Mouse (Mus musculus): ENCODE measurements around the gene Slf2. TPM values are rescaled to one million over a fixed set of nuclear protein-coding genes. Genes with fewer than 3 reads are reported as not detected.

Gene Slf2
- polyA plus RNA-seq, 1 experiment from 2014 or later: 28.3 TPM

DNA sequence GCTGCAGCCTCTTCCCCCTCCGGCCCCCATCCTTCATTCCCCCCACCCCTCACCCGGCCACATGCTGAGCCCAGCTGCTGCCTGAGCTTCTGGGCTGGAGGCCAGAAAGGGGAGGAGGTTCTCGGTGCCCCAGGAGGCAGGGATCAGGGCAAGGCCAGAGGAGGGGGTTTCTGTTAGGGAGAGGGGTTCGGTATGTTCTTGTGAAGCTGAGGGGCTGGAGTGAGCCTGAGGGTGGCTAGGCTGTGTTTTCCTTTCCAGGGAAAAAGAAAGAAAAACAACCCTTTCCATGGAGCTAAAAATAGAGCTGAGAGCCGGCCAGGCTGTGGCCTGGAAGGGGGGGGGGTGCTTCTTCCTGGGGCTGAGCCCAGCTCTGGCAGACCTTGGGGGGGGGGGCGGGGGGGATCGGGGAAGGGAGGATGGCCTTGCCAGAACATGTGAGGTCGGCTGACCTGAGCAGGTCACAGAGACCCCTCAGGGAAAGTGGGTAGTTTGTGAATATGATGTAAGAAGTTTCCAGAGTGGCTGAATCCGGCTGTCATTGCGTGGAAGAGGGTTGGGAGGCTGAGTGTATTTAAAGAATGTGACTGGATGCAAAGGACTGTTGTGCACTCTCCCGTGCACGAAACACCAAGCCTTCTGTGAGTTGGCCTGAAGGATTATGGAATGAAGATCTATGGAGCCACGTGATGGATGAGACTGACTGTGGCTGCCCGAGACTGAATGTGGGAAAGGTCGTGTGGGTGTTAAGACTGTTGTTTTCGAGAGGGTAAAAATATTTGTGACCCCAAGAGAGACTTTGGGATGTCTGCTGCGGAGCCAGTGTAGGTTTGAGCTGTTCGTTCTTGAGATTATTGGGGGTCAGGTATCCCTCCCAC, 85.6 kb downstream of the Slf2 start:
- H3K4me3 ChIP-seq: peak overlapping the region; percentile 70
- H3K36me3 ChIP-seq: no peaks in the 10 kb centered on the region
- H3K4me2 ChIP-seq: peak overlapping the region; percentile 86
- peak overlapping the region; percentile 71; the same call in 1 of the 2 replicates for H3K9ac ChIP-seq
- peak; percentile 35; the same call in 1 of the 2 replicates for ATAC-seq (ENCODE audit: low FRiP score, low read depth)
- H3K9me3 ChIP-seq: no peaks in the 10 kb centered on the region
- no peaks in the 10 kb centered on the region for H3K27me3 ChIP-seq
- H3K27ac ChIP-seq (replicated peaks): peak overlapping the region; percentile 95
- WGBS: 2% methylated on average over 18 of the region's 18 CpGs
- H3K4me1 ChIP-seq (replicated peaks): peaks cover 69% of the 10 kb centered on the region

DNA sequence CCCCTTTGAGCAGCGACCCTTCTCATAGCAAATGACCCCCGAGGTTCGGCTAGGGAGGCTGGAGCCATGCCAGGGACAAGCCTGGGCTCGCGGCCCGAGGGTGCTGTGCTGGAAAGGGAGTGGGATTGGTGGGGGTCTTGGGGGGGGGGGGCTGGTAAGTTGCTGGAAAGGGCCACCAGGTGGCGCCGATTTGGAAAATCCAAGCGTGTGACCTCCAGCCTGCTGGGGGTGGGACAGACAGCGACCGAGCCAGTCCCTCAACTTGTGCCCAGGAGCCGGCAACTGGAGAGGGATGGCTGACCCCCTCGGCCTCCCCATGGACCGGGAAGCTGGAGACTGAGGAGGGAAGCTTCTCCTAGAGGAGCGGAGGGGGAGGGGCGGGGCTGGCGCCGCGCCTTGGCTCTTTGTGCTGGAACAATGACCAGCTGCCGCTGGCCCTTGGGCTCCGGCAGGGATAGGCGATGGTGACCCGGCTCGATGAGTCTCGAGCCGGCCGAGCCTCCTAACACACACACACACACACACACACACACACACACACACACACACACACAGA, 86.3 kb downstream of the Slf2 start:
- ATAC-seq (ENCODE audit: low FRiP score, low read depth): peak; percentile 72
- H3K27ac ChIP-seq (replicated peaks): peak overlapping the region; percentile 95
- no peaks in the 10 kb centered on the region for H3K36me3 ChIP-seq
- peak overlapping the region; percentile 86 for H3K4me2 ChIP-seq
- peak overlapping the region; percentile 71 for H3K9ac ChIP-seq
- peak overlapping the region; percentile 70 for H3K4me3 ChIP-seq
- WGBS: 0% methylated on average over 18 of the region's 27 CpGs
- no peaks in the 10 kb centered on the region for H3K27me3 ChIP-seq
- no peaks in the 10 kb centered on the region for H3K9me3 ChIP-seq
- H3K4me1 ChIP-seq (replicated peaks): peaks cover 69% of the 10 kb centered on the region

DNA sequence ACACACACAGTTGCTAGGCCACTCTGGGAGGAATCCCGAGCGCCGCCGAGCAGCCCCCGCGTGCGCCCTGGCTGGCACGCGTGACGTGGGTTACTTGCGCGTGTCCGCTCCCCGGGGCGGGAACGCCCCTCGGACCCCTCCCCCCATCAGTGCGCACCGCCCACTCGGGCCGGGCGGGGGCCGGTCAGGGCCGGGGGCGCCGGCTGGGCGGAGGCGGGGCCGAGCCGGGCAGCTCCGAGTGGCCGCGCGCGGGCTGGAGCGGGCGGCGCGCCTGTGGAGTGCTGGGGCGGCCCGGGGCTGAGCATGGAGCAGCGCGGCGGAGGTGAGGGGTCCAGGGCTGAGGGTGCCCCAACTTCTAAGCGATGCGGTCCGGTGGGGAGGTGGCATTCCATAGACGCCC, 87.0 kb downstream of the Slf2 start:
- Histone ChIP-seq H3K9me3 (no peaks in the 10 kb centered on the region), H3K4me2 (peak overlapping the region; percentile 86), H3K4me3 (peak overlapping the region; percentile 70), H3K9ac (peak overlapping the region; percentile 71), H3K4me1 (replicated peaks) (peaks cover 65% of the 10 kb centered on the region), H3K27me3 (no peaks in the 10 kb centered on the region), H3K27ac (replicated peaks) (peak overlapping the region; percentile 95), H3K36me3 (no peaks in the 10 kb centered on the region)
- peak; percentile 70 for ATAC-seq (ENCODE audit: low FRiP score, low read depth)
- WGBS: under 1% methylated on average over 46 of the region's 48 CpGs

DNA sequence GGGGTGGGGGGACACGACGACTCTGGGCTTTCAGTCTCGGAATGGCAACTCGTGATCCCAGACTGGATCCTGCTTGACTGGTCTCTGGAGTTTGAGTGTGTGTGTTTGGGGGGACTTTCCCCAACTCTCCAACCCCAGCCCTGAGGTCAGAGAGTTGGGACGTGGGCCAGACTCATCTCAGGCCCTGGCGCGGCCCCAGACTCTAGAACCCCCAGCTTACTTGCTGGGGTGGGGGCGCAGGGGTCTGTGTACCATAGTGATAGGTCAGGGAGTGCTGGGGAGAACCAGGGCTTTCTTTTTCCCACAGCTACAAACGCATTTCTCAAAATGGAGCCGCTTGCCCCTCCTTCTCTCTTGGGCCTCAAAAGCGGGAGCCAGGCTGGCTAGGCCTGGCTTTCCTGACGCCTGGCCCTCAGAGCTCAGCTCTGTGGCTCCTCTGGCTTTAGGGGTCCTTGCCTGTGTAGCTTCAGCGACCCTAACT, 87.4 kb downstream of the Slf2 start:
- H3K36me3 ChIP-seq: no peaks in the 10 kb centered on the region
- no peaks in the 10 kb centered on the region for H3K9me3 ChIP-seq
- peak overlapping the region; percentile 95 for H3K27ac ChIP-seq (replicated peaks)
- peak overlapping the region; percentile 71 for H3K9ac ChIP-seq
- 0% methylated on average over 13 of the region's 13 CpGs for WGBS
- H3K4me2 ChIP-seq: peak overlapping the region; percentile 86
- H3K4me1 ChIP-seq (replicated peaks): peaks cover 64% of the 10 kb centered on the region
- no peaks in the 10 kb centered on the region for H3K27me3 ChIP-seq
- peak; percentile 13; the same call in 1 of the 2 replicates for ATAC-seq (ENCODE audit: low FRiP score, low read depth)
- peak overlapping the region; percentile 70 for H3K4me3 ChIP-seq

DNA sequence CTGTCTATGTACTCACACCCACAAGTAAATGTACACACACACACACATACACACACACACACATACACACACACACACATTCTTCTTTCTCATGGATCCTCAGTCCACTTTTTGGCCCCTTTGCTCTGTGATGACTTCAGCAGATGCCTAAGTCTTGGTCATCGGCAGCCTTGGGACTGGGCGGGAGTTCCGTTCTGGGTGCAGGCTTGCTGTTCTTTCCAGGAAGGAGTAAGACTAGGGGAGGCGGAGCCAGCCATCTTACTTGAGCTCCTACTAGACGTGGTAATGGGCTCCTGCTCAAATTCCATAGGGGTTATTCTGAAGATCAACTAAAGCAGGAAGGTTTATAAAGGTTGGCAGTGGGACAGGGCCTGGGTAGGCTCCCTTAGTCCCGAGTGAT, 89.4 kb downstream of the Slf2 start:
- H3K27me3 ChIP-seq: no peaks in the 10 kb centered on the region
- no peak for ATAC-seq (ENCODE audit: low FRiP score, low read depth)
- peaks cover 5% of the 10 kb centered on the region for H3K36me3 ChIP-seq
- no peaks in the 10 kb centered on the region for H3K9me3 ChIP-seq
- H3K27ac ChIP-seq (replicated peaks): no peak overlapping the region
- H3K9ac ChIP-seq: no peak overlapping the region
- H3K4me1 ChIP-seq (replicated peaks): peaks cover 53% of the 10 kb centered on the region
- H3K4me2 ChIP-seq: 0 out of 2 replicates have a peak overlapping the region, but pooled peaks have one; percentile 4
- no peak overlapping the region for H3K4me3 ChIP-seq
- WGBS: 74% methylated on average over 6 of the region's 6 CpGs

DNA sequence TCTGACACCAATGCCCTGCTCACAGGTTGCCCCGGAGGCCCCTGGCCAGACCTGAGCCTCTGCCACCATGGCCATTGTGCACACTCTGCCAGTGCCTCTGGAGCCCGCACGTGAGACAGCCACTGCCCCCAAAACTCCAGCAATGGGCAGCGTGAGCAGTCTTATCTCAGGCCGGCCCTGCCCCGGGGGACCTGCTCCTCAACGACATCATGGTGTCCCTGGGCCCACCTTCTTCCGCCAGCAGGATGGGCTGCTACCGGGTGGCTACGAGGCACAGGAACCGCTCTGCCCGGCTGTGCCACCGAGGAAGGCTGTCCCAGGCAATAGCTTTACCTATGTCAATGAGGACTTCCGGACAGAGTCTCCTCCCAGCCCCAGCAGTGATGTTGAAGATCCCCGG, 90.4 kb downstream of the Slf2 start:
- H3K4me2 ChIP-seq: no peak overlapping the region
- 85% methylated on average over 15 of the region's 15 CpGs for WGBS
- H3K9ac ChIP-seq: no peak overlapping the region
- no peak overlapping the region for H3K27ac ChIP-seq (replicated peaks)
- no peak overlapping the region for H3K4me3 ChIP-seq
- no peaks in the 10 kb centered on the region for H3K27me3 ChIP-seq
- peaks cover 43% of the 10 kb centered on the region for H3K4me1 ChIP-seq (replicated peaks)
- no peak for ATAC-seq (ENCODE audit: low FRiP score, low read depth)
- H3K9me3 ChIP-seq: no peaks in the 10 kb centered on the region
- H3K36me3 ChIP-seq: peaks cover 15% of the 10 kb centered on the region

DNA sequence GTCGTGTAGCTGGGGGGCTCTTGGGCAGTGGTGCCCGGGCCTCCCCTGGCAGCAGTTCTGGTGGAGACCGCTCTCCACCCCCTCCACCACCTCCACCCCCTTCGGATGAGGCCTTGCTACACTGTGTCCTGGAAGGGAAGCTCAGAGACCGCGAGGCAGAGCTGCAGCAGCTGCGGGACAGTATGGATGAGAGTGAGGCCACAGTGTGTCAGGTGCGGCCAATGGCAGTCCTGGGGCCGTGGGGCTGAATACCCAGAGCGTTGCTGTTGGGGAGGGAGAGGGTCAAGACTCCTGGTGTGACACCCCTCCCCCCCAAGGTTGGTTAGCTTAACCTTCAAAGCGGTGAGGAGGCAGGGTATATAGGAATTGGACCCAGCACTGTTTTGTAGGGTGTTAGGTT, 93.0 kb downstream of the Slf2 start:
- no peak overlapping the region for H3K4me3 ChIP-seq
- no peak overlapping the region for H3K27ac ChIP-seq (replicated peaks)
- peaks cover 28% of the 10 kb centered on the region for H3K36me3 ChIP-seq
- no peaks in the 10 kb centered on the region for H3K9me3 ChIP-seq
- 85% methylated on average over 11 of the region's 11 CpGs for WGBS
- H3K9ac ChIP-seq: no peak overlapping the region
- peaks cover 24% of the 10 kb centered on the region for H3K4me1 ChIP-seq (replicated peaks)
- no peak for ATAC-seq (ENCODE audit: low FRiP score, low read depth)
- H3K27me3 ChIP-seq: no peaks in the 10 kb centered on the region
- no peak overlapping the region for H3K4me2 ChIP-seq

DNA sequence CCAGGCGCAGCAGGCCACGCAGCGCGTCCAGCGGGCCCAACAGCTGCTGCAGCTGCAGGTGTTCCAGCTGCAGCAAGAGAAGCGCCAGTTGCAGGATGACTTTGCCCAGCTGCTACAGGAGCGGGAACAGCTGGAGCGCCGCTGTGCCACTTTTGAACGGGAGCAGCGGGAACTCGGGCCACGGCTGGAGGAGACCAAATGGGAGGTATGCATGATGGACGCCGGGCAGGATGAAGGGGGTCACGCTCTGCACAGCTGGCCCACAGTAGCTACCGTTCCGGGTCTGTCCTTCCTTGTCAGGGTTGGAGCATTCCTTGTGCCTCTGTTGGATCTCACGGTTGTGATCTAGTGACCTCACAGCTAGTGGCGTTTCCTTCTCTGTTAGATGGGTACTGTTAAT, 93.8 kb downstream of the Slf2 start:
- H3K27ac ChIP-seq (replicated peaks): no peak overlapping the region
- H3K4me3 ChIP-seq: no peak overlapping the region
- H3K9me3 ChIP-seq: no peaks in the 10 kb centered on the region
- H3K4me1 ChIP-seq (replicated peaks): peaks cover 20% of the 10 kb centered on the region
- H3K4me2 ChIP-seq: no peak overlapping the region
- no peak for ATAC-seq (ENCODE audit: low FRiP score, low read depth)
- WGBS: 81% methylated on average over 20 of the region's 20 CpGs
- H3K9ac ChIP-seq: no peak overlapping the region
- no peaks in the 10 kb centered on the region for H3K27me3 ChIP-seq
- peaks cover 28% of the 10 kb centered on the region for H3K36me3 ChIP-seq

DNA sequence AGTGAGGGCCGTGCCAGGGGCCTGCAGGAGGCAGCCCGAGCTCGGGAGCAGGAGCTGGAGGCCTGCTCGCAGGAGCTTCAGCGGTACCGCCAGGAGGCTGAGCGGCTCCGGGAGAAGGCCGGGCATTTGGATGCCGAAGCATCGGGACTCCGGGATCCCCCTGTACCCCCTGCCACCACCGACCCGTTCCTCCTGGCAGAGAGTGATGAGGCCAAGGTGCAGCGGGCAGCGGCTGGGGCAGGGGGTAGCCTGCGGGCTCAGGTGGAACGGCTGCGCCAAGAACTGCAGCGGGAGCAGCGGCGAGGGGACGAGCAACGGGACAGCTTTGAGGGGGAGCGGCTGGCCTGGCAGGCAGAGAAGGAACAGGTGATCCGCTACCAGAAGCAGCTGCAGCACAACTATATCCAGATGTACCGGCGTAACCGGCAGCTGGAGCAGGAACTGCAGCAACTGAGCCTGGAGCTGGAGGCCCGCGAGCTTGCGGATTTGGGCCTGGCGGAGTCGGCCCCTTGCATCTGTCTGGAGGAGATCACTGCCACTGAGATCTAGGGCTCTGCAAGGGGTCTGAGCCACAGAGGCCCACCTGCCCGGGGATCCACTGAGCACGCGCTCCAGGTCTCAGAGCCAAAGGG, 95.1 kb downstream of the Slf2 start:
- 94% methylated on average over 37 of the region's 37 CpGs for WGBS
- Histone ChIP-seq H3K27me3 (no peaks in the 10 kb centered on the region), H3K27ac (replicated peaks) (no peak overlapping the region), H3K36me3 (peaks cover 28% of the 10 kb centered on the region), H3K4me3 (no peak overlapping the region), H3K4me2 (no peak overlapping the region), H3K9ac (no peak overlapping the region), H3K9me3 (no peaks in the 10 kb centered on the region), H3K4me1 (replicated peaks) (peaks cover 15% of the 10 kb centered on the region)
- ATAC-seq (ENCODE audit: low FRiP score, low read depth): no peak

DNA sequence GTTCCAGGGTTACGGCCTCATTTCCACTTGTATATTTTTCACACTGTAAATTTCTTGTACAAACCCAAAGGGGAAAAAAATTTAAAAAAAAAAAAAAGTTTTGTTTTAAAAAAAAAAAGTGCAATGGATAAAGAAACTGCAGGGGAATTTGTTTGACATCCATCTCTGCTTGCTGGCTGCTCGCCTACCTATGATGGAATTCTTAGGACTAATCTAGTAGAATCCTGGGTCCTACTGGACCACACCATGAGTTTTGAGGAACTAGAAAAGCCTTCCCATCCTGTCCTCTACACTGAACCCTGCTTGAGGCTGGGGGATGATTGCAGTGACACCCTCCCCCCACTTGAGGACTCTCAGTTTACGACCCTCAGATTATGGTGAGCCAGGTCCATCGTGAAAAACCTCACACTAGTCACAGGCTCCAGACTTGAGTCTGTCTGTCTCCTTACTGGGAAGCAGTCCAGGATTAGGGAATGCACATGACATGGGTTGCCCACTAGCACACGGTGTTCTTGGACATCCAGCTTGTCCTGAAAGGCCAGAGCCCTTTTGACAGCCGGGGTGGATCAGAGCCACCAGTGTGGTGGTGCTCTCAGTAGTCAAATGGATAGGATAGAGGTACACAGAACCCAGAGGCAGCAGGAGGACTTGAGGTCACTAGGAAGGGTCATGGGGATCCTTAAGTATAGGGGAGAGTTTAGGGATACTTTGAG, 96.2 kb downstream of the Slf2 start:
- Histone ChIP-seq H3K4me2 (no peak overlapping the region), H3K9ac (no peak overlapping the region), H3K9me3 (no peaks in the 10 kb centered on the region), H3K4me1 (replicated peaks) (peaks cover 16% of the 10 kb centered on the region; the same call in 1 of the 2 replicates), H3K27me3 (no peaks in the 10 kb centered on the region), H3K27ac (replicated peaks) (no peak overlapping the region), H3K36me3 (peaks cover 28% of the 10 kb centered on the region), H3K4me3 (no peak overlapping the region)
- WGBS: 81% methylated on average over 6 of the region's 6 CpGs
- ATAC-seq (ENCODE audit: low FRiP score, low read depth): no peak

DNA sequence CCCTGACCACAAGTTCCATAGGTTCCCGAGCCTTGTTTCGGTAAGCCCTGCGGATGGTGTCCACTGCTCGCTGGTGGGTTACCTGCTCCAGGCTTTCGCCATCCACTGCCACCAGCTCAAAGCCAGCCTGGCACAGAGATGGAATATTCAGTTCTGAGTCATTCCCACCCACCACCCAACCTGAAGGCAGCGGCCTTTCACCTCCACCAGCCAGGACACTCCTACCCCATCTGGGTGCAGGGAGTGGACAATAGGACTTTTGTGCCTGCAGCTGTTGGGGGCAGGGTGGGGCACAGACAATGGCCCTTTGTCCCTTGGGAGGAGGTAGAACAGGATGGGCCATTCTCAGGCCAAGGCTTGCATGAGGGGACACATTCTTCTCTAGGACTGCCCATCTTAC, 96.9 kb downstream of the Slf2 start:
- Histone ChIP-seq H3K4me2 (no peak overlapping the region), H3K4me3 (no peak overlapping the region), H3K9me3 (no peaks in the 10 kb centered on the region), H3K9ac (no peak overlapping the region), H3K4me1 (replicated peaks) (peaks cover 24% of the 10 kb centered on the region; the same call in 1 of the 2 replicates), H3K27me3 (no peaks in the 10 kb centered on the region), H3K27ac (replicated peaks) (no peak overlapping the region), H3K36me3 (peaks cover 28% of the 10 kb centered on the region)
- 82% methylated on average over 6 of the region's 6 CpGs for WGBS
- no peak for ATAC-seq (ENCODE audit: low FRiP score, low read depth)
